Mouse (Mus musculus): Measurements from ENCODE around the gene Cipc.

Gene Cipc

DNA sequence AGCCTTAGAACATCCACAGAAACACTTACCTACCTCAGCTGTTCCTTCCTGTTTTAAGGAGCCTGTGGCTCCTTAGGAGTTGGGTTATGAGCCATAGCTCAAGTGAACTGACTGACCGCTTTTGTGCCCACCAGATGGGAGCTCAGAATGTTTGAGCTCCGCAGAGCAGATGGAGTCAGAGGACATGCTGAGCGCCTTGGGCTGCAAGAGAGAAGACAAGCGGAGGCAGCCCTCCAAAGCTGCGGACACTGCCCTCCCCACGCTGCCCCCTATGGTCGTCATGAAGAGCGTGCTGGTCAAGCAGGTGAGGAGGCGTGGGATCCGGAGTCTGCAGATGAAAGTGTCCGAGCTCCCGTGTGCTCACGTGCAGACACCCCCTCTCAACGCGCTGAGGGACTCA is 13.3 kb downstream of the Cipc start:
- DNase-seq (ENCODE audit: low read depth, low spot score): peak; percentile 98

DNA sequence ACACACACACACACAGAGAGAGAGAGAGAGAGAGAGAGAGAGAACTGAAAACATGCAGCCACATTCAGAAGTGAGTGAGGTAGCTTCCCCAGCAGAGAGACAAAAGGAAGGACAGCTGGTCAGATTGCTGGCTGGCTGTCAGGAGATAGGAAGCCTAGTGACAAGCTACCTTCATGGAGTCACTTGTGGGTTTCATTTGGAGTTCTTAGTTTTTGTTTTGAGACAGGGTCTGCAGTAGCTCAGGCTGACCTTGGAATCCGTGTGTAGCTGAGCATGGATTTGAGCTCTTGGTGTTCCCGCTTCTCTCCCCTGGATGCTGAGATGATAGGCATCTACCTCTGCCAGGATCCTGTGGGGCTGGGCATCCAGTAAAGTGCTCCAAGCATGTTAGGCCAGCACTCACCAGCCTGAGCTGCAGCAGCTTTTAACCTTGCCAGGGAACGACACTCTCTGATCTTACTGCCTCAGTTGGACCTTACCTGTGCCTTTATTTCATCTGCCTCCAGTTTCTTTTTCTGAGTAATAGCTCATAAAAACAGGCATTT is 14.0 kb downstream of the Cipc start:
- DNase-seq (ENCODE audit: low read depth, low spot score): peak; percentile 67

DNA sequence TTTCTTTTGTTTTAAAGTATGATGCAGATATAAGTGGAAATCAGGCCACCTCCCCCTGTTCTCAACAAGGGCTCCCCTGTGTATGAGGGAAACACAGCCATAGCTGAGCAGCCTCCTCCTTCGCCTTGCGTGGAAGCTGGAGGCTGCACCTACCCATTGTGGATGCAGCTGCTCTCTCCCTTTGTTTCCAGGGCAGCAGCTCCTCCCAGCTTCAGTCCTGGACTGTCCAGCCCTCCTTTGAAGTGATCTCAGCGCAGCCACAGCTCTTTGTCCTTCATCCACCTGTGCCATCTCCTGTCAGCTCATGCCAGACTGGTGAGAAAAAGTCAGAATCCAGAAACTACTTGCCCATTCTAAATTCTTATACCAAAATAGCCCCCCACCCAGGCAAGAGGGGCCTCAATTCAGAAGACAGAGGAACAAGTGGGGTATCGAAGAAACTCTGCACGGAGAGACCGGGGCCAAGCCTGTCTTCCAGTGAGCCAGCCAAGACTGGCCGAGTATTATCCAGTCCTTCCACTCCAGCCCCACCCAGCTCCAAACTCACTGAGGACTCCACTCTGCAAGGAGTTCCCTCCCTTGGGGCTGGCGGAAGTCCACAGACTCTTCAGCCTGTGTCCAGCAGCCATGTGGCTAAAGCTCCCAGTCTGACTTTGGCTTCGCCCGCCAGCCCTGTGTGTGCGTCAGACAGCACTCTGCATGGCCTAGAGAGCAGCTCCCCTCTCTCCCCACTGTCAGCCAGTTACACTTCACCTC is 14.9 kb downstream of the Cipc start:
- peak; percentile 50 for DNase-seq (ENCODE audit: low read depth, low spot score)

DNA sequence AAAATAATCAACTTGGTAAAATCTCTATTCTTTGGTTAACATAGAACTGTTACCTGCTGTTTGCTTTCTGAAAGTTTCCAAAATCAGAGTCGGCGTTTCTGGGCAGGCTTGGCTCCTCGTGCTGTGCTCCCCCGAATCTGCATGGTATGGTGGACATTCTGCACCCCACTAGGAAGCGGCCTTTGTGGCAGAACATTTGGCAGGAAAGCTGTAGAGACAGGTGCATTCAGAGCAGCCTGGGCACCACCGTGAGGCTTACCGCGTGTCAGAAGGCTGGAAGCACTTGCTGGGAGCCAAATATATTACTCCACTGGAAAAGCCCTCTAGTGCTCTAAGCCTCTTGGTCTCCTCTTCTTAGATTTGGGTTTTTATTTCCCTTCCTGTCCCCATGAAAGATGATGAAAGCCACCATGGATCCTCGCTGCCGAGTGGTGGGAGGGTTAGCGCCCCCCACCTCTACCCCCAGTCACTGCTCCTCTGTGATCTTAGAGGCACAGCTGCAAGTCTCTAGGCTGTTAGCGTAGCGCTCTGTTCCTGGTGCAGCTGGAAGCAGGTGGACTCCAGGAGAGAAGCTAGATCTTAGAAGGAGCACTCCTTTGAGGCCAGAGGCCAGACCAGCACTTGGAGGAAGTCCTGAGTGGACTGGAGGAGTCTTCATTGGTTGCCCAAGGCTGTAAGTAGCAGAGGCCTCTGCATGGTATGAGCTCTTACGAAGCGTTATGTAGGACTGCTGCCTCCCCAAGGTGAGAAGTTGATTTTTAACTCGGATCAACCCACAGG is 17.6 kb downstream of the Cipc start:
- DNase-seq (ENCODE audit: low read depth, low spot score): peak; percentile 97

DNA sequence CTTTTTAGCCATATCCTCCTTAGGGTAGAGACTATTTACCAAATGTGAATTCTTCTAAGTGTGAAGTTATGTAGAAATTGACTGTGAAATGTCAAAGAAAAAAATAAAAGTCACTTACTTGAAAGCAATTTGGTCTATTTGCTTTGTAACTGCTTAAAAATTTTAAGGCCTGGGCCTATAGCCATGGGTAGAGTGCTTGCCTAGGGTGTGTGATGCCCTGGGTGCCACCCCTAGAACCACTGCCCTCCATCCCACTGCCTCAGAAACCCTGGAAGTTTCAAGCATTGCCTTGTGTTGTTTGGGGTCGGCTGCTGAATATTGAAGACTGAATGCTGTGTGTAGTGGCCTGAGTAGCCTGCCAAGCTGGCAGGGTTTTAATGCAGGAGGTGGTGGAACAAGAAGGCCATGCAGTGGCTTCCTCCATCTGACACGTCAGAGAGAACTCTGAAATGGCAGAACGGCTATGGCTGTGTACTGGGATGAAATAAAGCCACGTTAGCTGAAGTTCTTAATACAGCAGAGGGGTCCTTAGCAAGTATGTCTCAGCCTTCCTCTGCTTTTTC is 18.5 kb downstream of the Cipc start:
- no peak for DNase-seq (ENCODE audit: low read depth, low spot score)

DNA sequence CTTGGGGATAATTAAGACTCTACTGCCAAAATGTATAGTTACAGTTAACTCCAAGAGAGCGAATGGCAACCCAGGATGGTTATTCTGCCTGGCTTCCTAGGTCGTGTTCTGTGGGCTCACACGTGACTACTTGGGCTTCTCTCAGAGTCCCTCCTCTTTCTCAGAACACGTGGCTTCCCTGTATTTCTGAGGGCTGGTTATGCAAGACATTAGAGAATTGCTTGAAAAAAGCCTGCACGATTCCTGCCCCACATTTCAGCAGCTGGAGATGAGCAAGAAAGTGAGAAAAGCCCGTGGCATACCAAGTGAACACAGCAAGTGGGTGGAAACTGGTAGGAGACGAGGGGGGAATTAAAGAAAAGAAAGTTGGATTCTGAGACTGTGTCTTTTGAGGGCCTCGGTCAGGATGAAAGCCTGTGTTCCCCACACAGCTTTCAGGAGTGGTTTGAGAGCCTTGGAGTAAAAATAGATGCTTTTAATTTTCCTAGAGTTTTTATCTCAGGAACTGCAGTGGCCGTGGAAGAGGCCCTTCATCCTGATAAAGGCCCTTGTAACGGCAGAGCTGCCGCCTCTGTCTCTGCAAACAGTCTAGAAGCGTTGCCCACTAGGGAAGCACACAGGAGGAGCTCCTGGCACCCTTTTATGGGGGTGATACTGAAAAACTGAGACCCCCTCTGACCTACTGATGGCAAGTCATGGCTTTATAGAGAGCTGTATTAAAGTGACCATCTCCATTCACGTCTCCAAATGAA is 21.8 kb downstream of the Cipc start:
- DNase-seq (ENCODE audit: low read depth, low spot score): peak; percentile 96

DNA sequence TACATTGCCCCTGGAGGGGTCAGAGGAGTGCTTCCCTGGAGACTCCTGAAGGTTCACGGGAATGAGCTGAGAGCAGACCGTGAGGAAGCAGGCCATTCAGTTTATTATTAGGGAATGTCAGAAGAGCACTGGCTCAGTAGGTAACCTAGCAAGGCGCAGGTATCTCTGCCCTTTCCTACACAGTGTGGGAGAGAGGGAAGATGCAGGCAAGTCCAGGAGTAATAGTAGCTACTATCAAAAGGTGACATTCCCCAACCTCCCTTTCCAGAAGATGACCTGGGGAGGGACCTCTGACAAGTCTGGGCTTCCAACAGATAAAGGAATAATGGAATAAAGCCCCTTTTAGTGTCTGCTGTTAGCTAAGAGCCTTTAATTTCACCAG is 22.4 kb downstream of the Cipc start:
- DNase-seq (ENCODE audit: low read depth, low spot score): no peak

DNA sequence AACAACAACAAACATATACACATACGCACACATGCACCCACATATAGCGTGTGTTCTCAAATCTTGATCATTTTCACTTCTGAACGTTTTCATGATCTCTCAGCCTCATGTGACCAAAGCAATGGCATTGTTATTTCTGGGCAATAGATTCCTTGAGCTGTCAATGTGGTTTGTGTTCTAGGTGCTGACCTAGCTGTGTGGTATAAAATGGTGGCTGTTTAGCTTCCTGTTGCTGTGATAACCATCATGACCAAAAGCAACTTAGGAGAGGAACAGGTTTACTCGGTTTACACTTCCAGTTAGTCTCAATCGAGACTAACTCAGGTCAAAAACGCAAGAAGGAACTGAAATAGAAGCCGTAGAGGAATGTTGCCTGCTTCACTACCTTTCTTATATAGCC is 24.2 kb downstream of the Cipc start:
- DNase-seq (ENCODE audit: low read depth, low spot score): no peak

DNA sequence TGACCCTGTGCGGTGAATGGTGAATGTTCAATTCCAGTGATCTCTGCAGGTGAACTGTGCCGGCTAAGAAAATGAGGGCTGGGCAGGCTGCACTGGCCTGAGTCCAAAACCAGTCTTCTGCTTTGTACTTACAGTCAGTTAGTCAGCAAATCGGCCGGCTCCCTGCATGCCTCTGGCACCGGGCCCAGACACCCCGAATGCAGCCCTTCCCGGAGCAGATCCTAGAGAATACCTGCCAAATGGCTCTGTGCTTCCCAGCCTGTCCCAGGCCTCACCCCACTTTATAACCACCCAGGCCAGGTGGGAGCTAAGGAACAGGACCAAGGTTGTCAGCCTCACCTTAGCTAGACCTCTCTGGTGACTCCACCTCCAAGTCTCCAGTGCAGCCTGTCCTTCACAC is 26.4 kb downstream of the Cipc start:
- DNase-seq (ENCODE audit: low read depth, low spot score): peak; percentile 96

DNA sequence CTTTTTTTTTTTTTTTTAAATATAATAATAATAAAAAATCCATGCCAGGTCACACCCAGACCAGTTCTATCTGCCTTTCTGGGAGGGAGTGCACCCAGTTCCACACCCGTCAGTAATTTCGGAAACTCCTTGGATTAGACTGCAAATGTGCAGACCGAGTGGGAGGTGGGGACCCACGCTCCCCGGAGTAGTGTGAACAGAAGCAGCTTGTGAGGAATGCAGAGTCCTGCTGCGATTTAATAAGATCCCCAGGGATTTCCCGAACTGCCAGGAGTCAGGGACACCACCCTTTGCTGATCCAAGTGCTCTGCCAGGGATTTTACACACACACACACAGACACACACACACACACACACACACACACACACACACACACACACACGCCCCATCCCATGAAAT is 26.9 kb downstream of the Cipc start:
- DNase-seq (ENCODE audit: low read depth, low spot score): peak; percentile 85

DNA sequence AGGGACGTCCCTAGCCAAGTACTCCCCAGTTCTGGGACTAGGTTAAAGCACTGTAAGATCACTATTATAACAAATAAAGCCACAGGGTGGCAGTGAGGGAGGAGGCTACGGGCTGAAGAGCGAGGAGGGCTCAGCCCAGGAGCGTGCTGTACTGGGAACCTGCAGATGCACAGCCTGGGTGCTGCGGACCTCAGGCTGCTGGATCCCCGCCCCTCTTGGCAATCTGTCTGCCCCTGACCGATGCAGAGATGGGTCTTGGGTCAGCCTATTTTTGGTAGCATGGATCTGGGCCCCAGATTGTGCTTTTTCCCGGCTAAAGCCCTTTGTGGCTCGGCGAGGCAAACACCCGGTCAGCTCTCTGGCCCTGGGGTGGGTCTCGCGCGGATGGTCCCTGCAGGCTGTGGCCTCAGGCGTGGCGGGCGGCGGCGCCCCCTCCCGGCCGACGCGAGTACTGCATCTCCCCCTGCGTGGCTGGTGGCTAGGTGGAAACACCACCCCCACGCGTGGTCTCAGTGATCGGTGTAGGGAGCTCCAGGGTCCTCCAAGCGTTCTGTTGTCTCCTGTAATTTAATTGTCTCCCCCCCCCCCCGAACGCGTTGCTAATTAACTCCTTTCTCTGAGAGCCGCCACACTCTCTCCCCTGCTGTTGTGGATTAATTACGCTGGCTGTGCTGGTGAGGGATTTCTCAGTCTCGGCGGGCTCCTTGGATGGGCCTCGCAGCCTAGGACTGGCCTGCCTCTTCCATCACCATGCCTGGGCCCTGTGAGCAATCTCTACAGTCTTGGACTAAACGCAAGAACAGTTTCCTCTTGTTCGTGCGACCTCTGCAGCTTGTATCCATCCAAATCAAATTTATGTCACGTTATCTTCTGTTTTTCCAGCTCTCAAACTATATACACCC is 27.8 kb downstream of the Cipc start:
- DNase-seq (ENCODE audit: low read depth, low spot score): peak; percentile 76

DNA sequence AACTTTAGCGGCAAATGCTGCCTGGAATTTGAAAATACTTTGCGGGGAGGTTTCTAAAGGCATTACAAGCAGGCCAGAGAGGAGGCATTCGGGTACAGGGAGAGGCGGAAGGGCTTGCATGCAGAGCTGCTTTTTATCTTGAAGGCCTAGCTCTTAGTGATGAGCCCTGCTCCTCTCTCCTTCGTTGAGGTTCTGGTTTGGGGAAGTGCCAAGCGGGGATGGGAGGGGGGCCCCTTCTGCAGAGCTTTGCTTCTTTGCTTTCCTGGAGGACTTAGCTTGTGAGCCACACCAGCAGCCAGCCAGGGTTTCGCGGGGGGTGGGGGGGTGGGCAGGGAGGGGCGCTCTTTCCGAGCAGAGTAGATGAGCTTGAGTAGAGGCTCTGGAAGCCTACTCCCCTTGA is 28.9 kb downstream of the Cipc start:
- no peak for DNase-seq (ENCODE audit: low read depth, low spot score)

DNA sequence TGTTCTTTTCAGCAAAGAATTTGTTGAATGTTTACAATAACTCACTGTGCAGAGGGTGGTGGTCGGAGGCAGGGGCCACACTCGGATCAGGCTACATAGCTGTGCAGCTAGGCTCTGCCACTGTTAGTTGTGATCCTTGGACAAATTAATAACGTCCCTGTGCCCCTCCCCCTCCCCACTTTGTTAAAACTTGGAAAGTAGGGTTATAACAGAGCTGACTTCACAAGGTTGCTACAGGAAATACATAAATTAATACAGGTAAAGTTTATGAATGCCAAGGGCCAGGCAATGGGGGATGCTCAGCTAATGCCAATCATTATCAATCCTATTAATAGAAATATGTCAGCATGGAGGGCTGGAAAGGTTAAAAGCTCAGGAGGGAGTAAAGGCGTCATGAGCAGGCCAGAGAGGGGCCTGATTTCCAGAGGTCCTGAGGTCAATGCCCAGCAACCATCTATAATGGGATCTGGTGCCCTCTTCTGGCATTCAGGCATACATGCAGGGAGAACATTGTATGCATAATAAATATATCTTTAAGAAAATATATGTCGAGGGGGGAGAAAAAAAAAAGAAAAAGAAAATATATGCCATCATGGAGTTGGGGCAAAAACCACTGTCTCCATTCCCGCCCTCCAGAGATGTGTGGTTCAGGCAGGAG is 29.8 kb downstream of the Cipc start:
- no peak for DNase-seq (ENCODE audit: low read depth, low spot score)

DNA sequence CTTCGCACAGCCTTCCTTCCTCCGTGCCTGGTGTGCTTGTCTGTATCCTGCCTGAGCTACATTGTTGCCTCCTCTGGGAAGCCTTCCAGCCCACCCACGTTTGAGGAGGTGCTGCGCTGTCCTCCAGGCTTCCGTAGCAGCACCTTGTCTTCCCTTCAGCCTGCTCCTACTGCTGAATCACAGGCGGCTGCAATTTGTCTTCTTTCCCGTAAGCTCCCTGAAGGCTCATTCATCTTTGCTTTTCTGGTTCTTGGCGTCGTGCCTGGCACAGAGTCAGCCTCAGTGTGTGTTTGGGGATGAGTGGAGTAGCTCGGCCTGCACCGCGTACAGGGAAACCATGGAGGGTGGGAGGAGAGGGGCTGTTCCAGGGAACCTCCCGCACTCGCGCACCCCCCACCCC is 31.0 kb downstream of the Cipc start:
- peak; percentile 95 for DNase-seq (ENCODE audit: low read depth, low spot score)

DNA sequence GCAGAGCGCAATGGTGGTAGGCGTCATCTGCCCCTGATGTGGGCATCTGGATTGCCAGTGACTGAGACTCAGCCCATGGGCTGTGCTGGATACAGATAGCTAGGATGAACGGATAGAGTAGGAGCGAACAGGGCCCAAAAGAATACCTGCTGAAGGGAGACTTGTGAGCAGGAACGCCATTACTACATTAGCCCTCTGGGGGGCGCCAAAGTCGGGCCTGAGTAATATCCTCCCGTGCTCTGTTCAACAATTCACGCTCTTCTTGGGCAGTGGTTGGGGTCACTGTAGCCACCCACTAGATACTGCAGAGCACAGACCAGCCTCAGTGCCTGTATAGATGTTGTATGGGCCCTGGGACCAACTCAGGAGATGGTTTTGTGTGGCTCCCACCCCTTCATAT is 34.3 kb downstream of the Cipc start:
- peak; percentile 70 for DNase-seq (ENCODE audit: low read depth, low spot score)

DNA sequence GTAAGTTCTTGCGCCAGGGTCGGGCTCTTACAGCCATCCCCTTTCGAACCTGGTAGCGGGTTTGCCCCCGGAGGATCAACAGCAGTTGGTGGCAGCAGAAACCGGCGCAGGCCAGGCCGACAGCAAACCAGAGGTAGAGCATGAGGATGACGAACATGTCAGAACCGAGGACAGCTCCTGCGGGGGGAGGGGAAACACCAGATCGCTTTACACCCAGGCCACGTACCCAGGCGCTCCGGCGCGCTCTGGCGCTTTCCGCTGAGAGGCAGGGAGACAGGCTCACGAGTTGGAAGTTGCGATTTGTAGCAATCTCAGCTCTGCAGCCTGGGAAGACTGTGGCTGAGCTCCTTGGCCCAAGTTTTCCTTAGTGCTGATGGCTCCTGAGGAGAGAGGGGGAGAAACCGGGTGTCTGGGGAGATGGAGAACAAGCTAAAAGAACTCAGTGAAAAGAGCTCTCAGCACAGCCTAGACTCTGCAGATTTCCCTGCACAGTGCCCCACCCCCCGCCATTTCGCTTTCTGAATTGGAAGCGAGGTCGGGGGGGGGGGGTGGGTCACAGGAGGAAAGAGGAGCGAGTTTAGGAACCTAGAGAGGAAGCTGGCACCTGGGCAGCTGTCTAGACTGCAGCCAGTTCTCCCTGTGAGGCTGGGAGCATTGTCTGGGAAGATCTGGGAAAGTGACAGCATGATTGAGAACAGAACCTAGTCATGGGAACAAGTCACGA is 36.8 kb downstream of the Cipc start:
- peak; percentile 78 for DNase-seq (ENCODE audit: low read depth, low spot score)

DNA sequence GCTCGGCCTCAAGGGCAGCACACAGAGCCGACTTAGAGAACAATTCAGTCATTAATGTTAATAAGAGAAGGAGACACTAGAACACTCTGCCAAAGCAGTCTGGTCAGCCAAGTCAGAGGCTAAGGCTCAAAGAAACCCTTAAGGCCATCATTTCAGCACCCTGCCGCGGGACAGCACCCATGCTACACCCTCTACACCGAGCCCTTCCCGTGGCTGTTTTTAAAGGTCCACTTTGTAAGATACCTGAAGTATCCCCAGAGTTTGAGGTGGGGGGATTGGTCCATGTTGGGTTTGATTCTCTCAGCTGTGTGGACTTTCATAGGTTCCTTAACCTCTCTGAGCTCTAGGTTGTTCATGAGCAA is 37.3 kb downstream of the Cipc start:
- no peak for DNase-seq (ENCODE audit: low read depth, low spot score)

DNA sequence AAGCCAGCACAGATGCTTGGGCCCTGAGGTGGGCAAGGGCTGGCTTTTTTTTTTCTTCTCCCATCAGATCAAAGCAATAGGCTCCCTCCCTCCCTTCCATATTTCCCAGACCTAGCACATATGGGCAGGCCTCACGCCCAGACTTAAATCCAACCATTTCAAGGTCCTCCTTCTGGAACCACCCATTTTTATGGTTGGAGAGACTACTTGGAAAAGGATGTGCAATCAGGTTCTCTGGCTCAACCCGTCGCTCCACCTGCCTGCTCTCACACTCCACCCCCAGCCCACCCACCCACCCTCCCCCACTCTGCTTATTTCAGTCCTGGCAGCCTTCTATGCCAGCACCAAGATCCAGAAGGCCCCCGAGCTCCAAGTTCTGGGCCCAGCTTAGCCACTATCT is 39.7 kb downstream of the Cipc start:
- DNase-seq (ENCODE audit: low read depth, low spot score): peak; percentile 79

DNA sequence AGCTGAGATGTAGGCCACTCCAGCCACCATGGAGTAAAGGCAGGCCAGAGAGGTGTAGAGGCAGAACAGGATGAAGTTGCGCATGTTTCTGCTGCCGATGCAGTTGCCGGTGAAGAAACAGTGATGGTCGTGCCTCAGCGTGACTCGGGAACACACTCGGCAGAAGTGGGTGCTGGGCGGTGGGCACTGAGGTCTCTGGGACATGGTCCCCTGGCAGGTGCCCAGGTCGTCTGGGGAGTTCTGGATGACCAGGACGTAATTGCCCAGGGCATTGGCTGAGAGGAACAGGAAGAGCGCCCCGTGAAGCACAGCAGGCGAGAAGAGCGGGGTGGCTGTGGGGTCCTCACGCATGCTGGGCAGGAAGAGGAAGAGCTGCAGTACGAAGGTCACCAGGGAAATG is 41.4 kb downstream of the Cipc start:
- no peak for DNase-seq (ENCODE audit: low read depth, low spot score)

DNA sequence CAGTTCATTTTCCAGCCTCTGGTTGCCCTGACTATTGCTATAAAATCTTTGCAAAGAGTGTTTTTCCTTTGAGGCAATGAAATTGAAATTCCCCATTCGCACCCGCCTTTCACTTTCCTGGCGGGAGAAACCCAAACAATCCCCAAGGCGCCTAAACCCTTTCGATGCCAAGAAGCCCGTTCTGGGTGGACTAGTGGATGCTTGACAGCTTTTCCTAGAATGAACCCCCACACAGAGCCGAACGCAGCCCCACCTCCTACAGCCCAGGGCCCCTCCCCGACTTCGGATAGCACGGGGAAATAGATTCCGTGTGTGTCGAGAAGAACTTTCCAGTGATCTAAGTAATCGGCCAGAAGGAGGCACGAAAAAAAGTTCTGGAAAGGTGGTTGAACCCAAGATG is 42.5 kb downstream of the Cipc start:
- DNase-seq (ENCODE audit: low read depth, low spot score): peak; percentile 58
